Mouse (Mus musculus) liver, embryonic 14.5 days (tissue): ENCODE measurements around the gene Zfp383. TPM values are rescaled to one million over a fixed set of nuclear protein-coding genes. Genes with fewer than 3 reads are reported as not detected.

Source experiments
- ATAC-seq: fragments of 200-750 bp; cut with Nextera tagmentation; 2 replicates; pipeline ENCODE4 v1.8.0; 2017; ENCODE audit warnings: moderate number of reproducible peaks, mild to moderate bottlenecking, moderate library complexity; ENCODE audit not compliant: insufficient read depth
- DNase-seq, 3 experiments: peaks; one replicate each; pipeline ENCODE4 v3.0.0-alpha.2; 2012 to 2013; ENCODE audit warnings: low read depth in 3 of 3, low spot score in 3 of 3
- H3K27ac ChIP-seq: fragments of 300-500 bp; sonication (generic); 2 replicates; pipeline ENCODE4 v1.5.1; 2014; ENCODE audit warnings: moderate library complexity, mild to moderate bottlenecking, control low read depth, inconsistent platforms
- H3K27me3 ChIP-seq: fragments of 300-500 bp; sonication (generic); 2 replicates; pipeline ENCODE4 v1.6.1; 2014; ENCODE audit warnings: mild to moderate bottlenecking, low read length, moderate library complexity; ENCODE audit not compliant: control insufficient read depth, insufficient read depth
- H3K36me3 ChIP-seq: fragments of 300-500 bp; sonication (generic); replicated peaks from 2 replicates; pipeline ENCODE4 v1.6.1; 2014; ENCODE audit warnings: low read depth; ENCODE audit not compliant: control insufficient read depth, insufficient read depth
- H3K4me1 ChIP-seq, 2 experiments: fragments of 200-500 bp in 1 of 2; fragments of 300-500 bp in 1 of 2; sonication (generic) in 1 of 2; replicated peaks; 2 replicates each; pipeline ENCODE4 v1.6.1; 2012 to 2014; ENCODE audit warnings: antibody characterized with exemption in 1 of 2, inconsistent platforms in 1 of 2, low read length in 1 of 2; ENCODE audit not compliant: control insufficient read depth in 2 of 2, insufficient read depth in 2 of 2
- H3K4me2 ChIP-seq: fragments of 300-500 bp; sonication (generic); 2 replicates; pipeline ENCODE4 v1.6.1; 2014; ENCODE audit warnings: low read depth, mild to moderate bottlenecking, control low read depth, moderate library complexity
- H3K4me3 ChIP-seq, 2 experiments: fragments of 200-500 bp in 1 of 2; fragments of 300-500 bp in 1 of 2; sonication (generic) in 1 of 2; 2 replicates each; pipeline ENCODE4 v1.5.1; 2012 to 2014; ENCODE audit warnings: low read depth in 2 of 2, low read length in 2 of 2, mild to moderate bottlenecking in 2 of 2, control low read depth in 1 of 2, inconsistent platforms in 1 of 2, moderate library complexity in 1 of 2; ENCODE audit not compliant: insufficient read depth in 1 of 2
- H3K9ac ChIP-seq: fragments of 300-500 bp; sonication (generic); replicated peaks from 2 replicates; pipeline ENCODE4 v1.6.1; 2014; ENCODE audit warnings: mild to moderate bottlenecking, control low read depth, moderate library complexity
- H3K9me3 ChIP-seq: fragments of 300-500 bp; sonication (generic); 2 replicates; pipeline ENCODE4 v1.6.1; 2016; ENCODE audit warnings: low read length, mixed read lengths; ENCODE audit not compliant: control insufficient read depth
- CTCF ChIP-seq: IDR thresholded peaks from 2 replicates; pipeline ENCODE4 v1.5.1; 2016; ENCODE audit warnings: antibody characterized with exemption, low read depth, control low read depth
- EP300 ChIP-seq: IDR thresholded peaks from 2 replicates; pipeline ENCODE4 v1.6.1; 2016; ENCODE audit warnings: antibody characterized with exemption, low read depth
- WGBS: fragments of 180-500 bp; shearing (Covaris S2); extraction: QIAGEN DNeasy Blood & Tissue Kit; methylation state at CpG from one replicate; pipeline ENCODE4 v1.1.7; 2014; ENCODE audit not compliant: insufficient replicate concordance; 5-methylcytosine and 5-hydroxymethylcytosine counted together
- polyA plus RNA-seq, 2 experiments: library from polyadenylated mRNA; depleted of rRNA in 1 of 2; stranded (reverse) in 1 of 2; unstranded in 1 of 2; fragments of >200 nt; fragmentation: Nextera tagmentation in 1 of 2; extraction: Ambion mirVana in 1 of 2; gene quantifications; 2 replicates each; pipeline versions ENCODE4 v1.2.1 to v1.2.3; 2012 to 2014

Zfp383 gene
- polyA plus RNA-seq, 2 experiments: 0.42 to 0.69 TPM

GRCm38 (mm10) chr7:29904101-29904500 is 3.9 kb upstream of the Zfp383 start:
- H3K4me2 ChIP-seq: no peak overlapping the region
- peaks cover 0 to 4% of the 10 kb centered on the region in 2 experiments; a peak in 2 of 4 replicates for H3K4me1 ChIP-seq
- no peak overlapping the region for H3K9ac ChIP-seq
- WGBS: 74% methylated on average over 4 of the region's 4 CpGs
- TF ChIP-seq EP300 (no peak), CTCF (no peak)
- ATAC-seq: no peak
- H3K27me3 ChIP-seq: no peaks in the 10 kb centered on the region
- H3K9me3 ChIP-seq: no peaks in the 10 kb centered on the region
- peaks cover under 1% of the 10 kb centered on the region; the same call in 1 of the 2 replicates for H3K36me3 ChIP-seq
- no peak for DNase-seq
- no peak overlapping the region for H3K27ac ChIP-seq
- no peak overlapping the region for H3K4me3 ChIP-seq

DNA sequence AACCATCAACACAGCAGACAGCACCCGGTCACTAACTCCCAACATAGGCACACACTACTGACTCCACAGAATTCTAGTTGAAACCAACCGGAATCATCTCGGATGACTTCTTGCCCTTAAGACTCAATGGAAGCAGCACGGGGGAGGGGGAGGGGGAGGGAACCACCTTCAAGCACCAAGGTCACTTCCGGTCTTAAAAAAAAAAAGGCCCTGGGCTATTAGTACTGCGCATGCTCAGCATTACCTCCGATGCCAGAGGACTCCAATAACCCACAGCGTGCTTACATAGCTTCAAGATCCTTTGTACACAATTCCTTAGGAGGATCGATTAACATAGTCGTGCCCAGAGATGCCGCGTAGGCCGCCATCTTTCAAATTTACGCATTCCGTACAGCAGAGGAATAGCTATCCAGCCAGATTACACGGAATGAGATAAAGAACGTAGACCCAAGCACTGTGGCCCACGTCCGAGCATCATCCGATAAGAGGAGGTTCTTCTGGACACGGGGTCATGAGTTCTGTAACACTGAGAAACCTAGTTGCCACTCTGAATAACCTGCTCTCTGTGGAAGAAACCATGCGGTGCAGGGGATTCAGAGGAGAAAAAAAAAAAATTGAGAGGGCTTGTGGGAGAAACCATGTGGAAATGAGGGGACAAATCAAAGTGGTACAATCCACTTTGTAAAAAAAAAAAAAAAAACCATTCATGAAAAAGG is 1.9 kb upstream of the Zfp383 start, which contains the start of gene Zfp27:
Zfp27 (minus strand) TSS at position 607 of the 716 bp plus-strand sequence.
- no peaks in the 10 kb centered on the region for H3K27me3 ChIP-seq
- peaks cover 0 to 4% of the 10 kb centered on the region in 2 experiments; a peak in 3 of 4 replicates for H3K4me1 ChIP-seq
- DNase-seq: peak; percentile 58 to 82 (median 63)
- TF ChIP-seq EP300: no peak
- no peak for TF ChIP-seq CTCF
- H3K27ac ChIP-seq: peak within 1 kb of the TSS; percentile 78
- WGBS: under 1% methylated on average over 22 of the region's 22 CpGs
- peak; percentile 75 for ATAC-seq
- H3K4me3 ChIP-seq: peak within 1 kb of the TSS; percentile 74 to 90
- H3K9me3 ChIP-seq: no peaks in the 10 kb centered on the region
- no peaks in the 10 kb centered on the region for H3K36me3 ChIP-seq
- H3K9ac ChIP-seq: peak within 1 kb of the TSS; percentile 74
- peak within 1 kb of the TSS; percentile 89 for H3K4me2 ChIP-seq

DNA sequence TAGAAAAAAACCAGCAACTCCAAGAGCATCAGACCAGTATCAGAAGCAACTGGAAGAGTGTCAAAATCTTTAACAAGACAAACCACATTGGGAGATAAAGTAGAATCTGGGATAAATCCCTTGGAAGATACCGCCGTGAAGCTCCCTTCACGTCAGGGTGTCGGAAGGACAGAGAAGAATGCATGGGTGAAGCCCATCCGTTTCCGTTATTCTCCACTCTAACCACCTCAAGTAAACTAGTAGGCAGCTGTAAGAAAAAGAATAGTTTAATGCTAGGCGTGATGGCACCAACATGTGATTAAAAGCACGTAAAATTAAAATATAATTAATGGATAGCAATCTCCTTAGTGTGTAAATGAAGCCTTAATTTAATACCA is 1.4 kb upstream of the Zfp383 start:
- ATAC-seq (no peak), DNase-seq (no peak)
- Histone ChIP-seq H3K4me1 (peaks cover 0 to 4% of the 10 kb centered on the region in 2 experiments; a peak in 3 of 4 replicates), H3K9me3 (no peaks in the 10 kb centered on the region), H3K9ac (peak overlapping the region; percentile 74), H3K27ac (no peak overlapping the region), H3K36me3 (no peaks in the 10 kb centered on the region), H3K4me2 (peak overlapping the region; percentile 89), H3K27me3 (no peaks in the 10 kb centered on the region), H3K4me3 (peak overlapping the region; percentile 36 to 74; a peak in 3 of 4 replicates)
- TF ChIP-seq CTCF (no peak), EP300 (no peak)
- 41% methylated on average over 8 of the region's 8 CpGs for WGBS

GRCm38 (mm10) chr7:29907206-29907605 is 817 bp upstream of the Zfp383 start:
- no peak overlapping the region for H3K27ac ChIP-seq
- no peaks in the 10 kb centered on the region for H3K9me3 ChIP-seq
- 74% methylated on average over 5 of the region's 5 CpGs for WGBS
- no peak overlapping the region for H3K4me2 ChIP-seq
- no peak for DNase-seq
- H3K9ac ChIP-seq: no peak overlapping the region
- no peaks in the 10 kb centered on the region for H3K27me3 ChIP-seq
- no peak overlapping the region for H3K4me3 ChIP-seq
- no peak for ATAC-seq
- no peak for TF ChIP-seq EP300
- no peak for TF ChIP-seq CTCF
- H3K36me3 ChIP-seq: no peaks in the 10 kb centered on the region; the same call in 1 of the 2 replicates
- peaks cover 0 to 4% of the 10 kb centered on the region in 2 experiments; a peak in 3 of 4 replicates for H3K4me1 ChIP-seq

DNA sequence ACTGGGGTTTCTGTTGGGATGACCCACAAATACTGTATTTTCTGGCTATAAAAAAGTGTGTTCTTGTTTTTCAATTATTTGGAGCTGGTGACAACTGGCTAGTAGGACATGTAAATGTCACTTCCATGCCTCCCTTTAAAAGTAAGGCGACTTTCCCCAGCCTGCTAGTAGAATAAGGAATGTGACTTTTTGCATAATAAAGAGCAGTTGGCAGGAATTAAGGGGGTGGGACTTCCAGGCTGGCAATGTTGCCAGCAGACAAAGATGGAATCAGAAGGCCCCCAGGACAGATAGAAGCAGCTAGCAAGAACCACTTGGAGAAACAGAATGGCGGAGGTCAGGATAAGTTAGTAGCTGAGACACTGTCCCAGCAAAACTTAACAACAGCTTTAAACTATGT is 2.2 kb downstream of the Zfp383 start:
- H3K27ac ChIP-seq: no peak overlapping the region
- no peak overlapping the region for H3K4me3 ChIP-seq
- ATAC-seq: no peak
- no peak overlapping the region for H3K9ac ChIP-seq
- H3K36me3 ChIP-seq: no peaks in the 10 kb centered on the region; the same call in 1 of the 2 replicates
- DNase-seq: no peak
- H3K9me3 ChIP-seq: no peaks in the 10 kb centered on the region
- WGBS: 66% methylated on average over 2 of the region's 2 CpGs
- no peak overlapping the region for H3K4me2 ChIP-seq
- no peak for TF ChIP-seq EP300
- no peak for TF ChIP-seq CTCF
- H3K27me3 ChIP-seq: no peaks in the 10 kb centered on the region
- peaks cover 0 to 4% of the 10 kb centered on the region in 2 experiments; a peak in 3 of 4 replicates for H3K4me1 ChIP-seq
